Comparison of ENCODE assay signal across 21 mouse cellular contexts in the genomic region with DNA sequence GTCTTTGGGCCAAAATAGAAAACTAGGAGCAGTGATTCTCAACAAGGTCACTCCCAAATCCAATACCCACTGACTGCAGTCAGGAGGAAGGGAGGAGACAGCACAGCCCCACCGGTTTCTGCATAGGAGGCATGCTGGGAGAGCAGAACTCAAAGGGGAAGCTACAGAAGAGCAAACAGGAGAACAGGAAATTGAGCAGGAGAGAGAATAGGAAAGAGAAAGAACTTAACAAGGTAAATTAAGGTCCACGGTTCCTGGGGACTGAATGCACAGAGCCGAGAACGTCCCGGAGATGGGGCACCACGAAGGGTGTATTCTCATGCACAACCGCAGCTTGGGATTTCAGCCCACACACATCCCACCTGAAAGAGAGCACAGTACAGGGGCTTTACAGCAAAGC. TPM values are rescaled to one million over a fixed set of nuclear protein-coding genes. Genes with fewer than 3 reads are reported as not detected.
DNase-seq lines count a peak whose midpoint lies in the region; ATAC-seq and TF ChIP-seq lines count a peak whose summit lies in the region.
"Had no signal": no experiment of that assay in that cellular context is flagged by ENCODE, and none has a peak within 500 bp of the region (broad histone marks: within the 10 kb centered on the region; RNA-seq: fewer than 3 reads in every experiment).

No protein-coding gene starts in this region.

- TF ChIP-seq CTCF in liver, postnatal 0 days (IDR thresholded peaks at IDR 0.05; ENCODE audit: low read depth), result no peak

- no peaks in the 10 kb centered on the region for H3K9me3 ChIP-seq in heart, embryonic 15.5 days (replicated peaks)
- H3K9me3 ChIP-seq in liver, postnatal 0 days (ENCODE audit: low read length), result no peaks in the 10 kb centered on the region
- H3K9me3 ChIP-seq in midbrain, embryonic 16.5 days (replicated peaks; ENCODE audit: control insufficient read depth, low read length, poor library complexity, severe bottlenecking), result no peaks in the 10 kb centered on the region
- H3K9me3 ChIP-seq: embryonic facial prominence, embryonic 12.5 days; forebrain, embryonic 15.5 days; heart, embryonic 10.5 days; hindbrain, embryonic 10.5 days; intestine, embryonic 15.5 days had no signal

- H3K9ac ChIP-seq in heart, embryonic 15.5 days, result no peak overlapping the region
- H3K9ac ChIP-seq in liver, postnatal 0 days (replicated peaks), result no peak overlapping the region
- H3K9ac ChIP-seq in midbrain, embryonic 16.5 days (ENCODE audit: low read depth, low read length), result no peak overlapping the region
- H3K9ac ChIP-seq: embryonic facial prominence, embryonic 12.5 days; forebrain, embryonic 15.5 days; hindbrain, embryonic 14.5 days; intestine, embryonic 15.5 days had no signal

- peak; percentile 54 for DNase-seq in heart, adult 11 months
- DNase-seq in heart, postnatal 4 days, result no peak
- no peak for DNase-seq in heart, adult 9 months (ENCODE audit: low spot score in 2 of 2)
- no peak for DNase-seq in liver, postnatal 0 days
- DNase-seq in liver, result no peak
- DNase-seq in ZHBTc4 (ENCODE audit: low read depth, low spot score), result peak; percentile 51
- DNase-seq: adrenal gland, postnatal 10 days; B cell, adult 2 months; cerebellum, adult 11-12 months; cerebellum, adult 9-10 months; cerebellum, postnatal 25 days; kidney, adult 18-20 months had no signal

- ATAC-seq in heart, embryonic 15.5 days (replicated peaks; ENCODE audit: insufficient number of reproducible peaks, insufficient read depth, low FRiP score, low read depth), result no peak
- no peak for ATAC-seq in liver, postnatal 0 days
- ATAC-seq in midbrain, embryonic 16.5 days, result no peak
- ATAC-seq: CD4-positive, CD25-positive, alpha-beta regulatory T cell, adult 4 months; forebrain, embryonic 15.5 days; intestine, embryonic 15.5 days had no signal

- H3K36me3 ChIP-seq in heart, embryonic 15.5 days, result peaks cover 78% of the 10 kb centered on the region
- H3K36me3 ChIP-seq in liver, postnatal 0 days (replicated peaks; ENCODE audit: insufficient read depth, low read length), result peaks cover 85% of the 10 kb centered on the region
- peaks cover 25% of the 10 kb centered on the region for H3K36me3 ChIP-seq in midbrain, embryonic 16.5 days (ENCODE audit: control insufficient read depth, insufficient read depth, low read length)

- no peak overlapping the region for H3K4me3 ChIP-seq in heart, embryonic 15.5 days
- no peak overlapping the region for H3K4me3 ChIP-seq in liver, postnatal 0 days (ENCODE audit: low read depth, low read length)
- H3K4me3 ChIP-seq in midbrain, embryonic 16.5 days (ENCODE audit: low read depth, low read length), result no peak overlapping the region
- H3K4me3 ChIP-seq: embryonic facial prominence, embryonic 12.5 days; forebrain, embryonic 15.5 days; heart, embryonic 10.5 days; hindbrain, embryonic 10.5 days; intestine, embryonic 15.5 days had no signal

- no peaks in the 10 kb centered on the region for H3K27me3 ChIP-seq in heart, embryonic 15.5 days
- no peaks in the 10 kb centered on the region for H3K27me3 ChIP-seq in liver, postnatal 0 days (ENCODE audit: insufficient read depth, low read length)
- H3K27me3 ChIP-seq in midbrain, embryonic 16.5 days (ENCODE audit: control insufficient read depth, insufficient read depth, low read depth, low read length), result no peaks in the 10 kb centered on the region
- H3K27me3 ChIP-seq: embryonic facial prominence, embryonic 12.5 days; forebrain, embryonic 15.5 days; intestine, embryonic 15.5 days had no signal

- peaks cover 21% of the 10 kb centered on the region for H3K4me1 ChIP-seq in heart, embryonic 15.5 days (replicated peaks)
- H3K4me1 ChIP-seq in liver, postnatal 0 days (ENCODE audit: insufficient read depth), result peaks cover 19% of the 10 kb centered on the region
- H3K4me1 ChIP-seq in midbrain, embryonic 16.5 days (ENCODE audit: control insufficient read depth, insufficient read depth, low read length), result peaks cover 36% of the 10 kb centered on the region

- peak overlapping the region; percentile 36 for H3K27ac ChIP-seq in heart, embryonic 15.5 days
- H3K27ac ChIP-seq in liver, postnatal 0 days (ENCODE audit: low read depth), result 0 out of 2 replicates have a peak overlapping the region, but pooled peaks have one; percentile 34
- H3K27ac ChIP-seq in midbrain, embryonic 16.5 days (ENCODE audit: low read length), result no peak overlapping the region
- H3K27ac ChIP-seq: embryonic facial prominence, embryonic 12.5 days; forebrain, embryonic 15.5 days; heart, embryonic 10.5 days; hindbrain, embryonic 10.5 days; hindbrain, embryonic 14.5 days; intestine, embryonic 15.5 days had no signal

- TF ChIP-seq EP300 in liver, postnatal 0 days (IDR thresholded peaks at IDR 0.05; ENCODE audit: low read depth), result no peak

- WGBS in heart, embryonic 15.5 days, result 84% methylated on average over 7 of the region's 7 CpGs
- 71% methylated on average over 7 of the region's 7 CpGs for WGBS in liver, postnatal 0 days (ENCODE audit: insufficient replicate concordance)
- WGBS in midbrain, embryonic 16.5 days, result 88% methylated on average over 7 of the region's 7 CpGs

- no peak overlapping the region for H3K4me2 ChIP-seq in heart, embryonic 15.5 days
- no peak overlapping the region for H3K4me2 ChIP-seq in liver, postnatal 0 days (ENCODE audit: low read depth, low read length)
- H3K4me2 ChIP-seq in midbrain, embryonic 16.5 days (ENCODE audit: low read length), result no peak overlapping the region
- H3K4me2 ChIP-seq: embryonic facial prominence, embryonic 12.5 days; forebrain, embryonic 15.5 days; hindbrain, embryonic 14.5 days; intestine, embryonic 15.5 days had no signal

RNA-seq across cellular contexts. Expression of a gene that starts 8.5 kb away (rescaled TPM):
- 10 to 100 TPM; 46.1 to 48.4 TPM for total RNA-seq in heart, postnatal 4 days (2021)
- 42.2 and 54.1 TPM in 2 replicates for polyA plus RNA-seq in heart, embryonic 15.5 days (2015; fragmentation: Nextera tagmentation; extraction: Ambion mirVana)
- polyA plus RNA-seq in liver, postnatal 0 days (2015; fragmentation: Nextera tagmentation; extraction: Ambion mirVana), result 15.2 and 17.3 TPM in 2 replicates
- polyA plus RNA-seq in midbrain, embryonic 16.5 days (2015; fragmentation: Nextera tagmentation; extraction: Ambion mirVana), result 78.8 and 87.2 TPM in 2 replicates

RNA-seq across cellular contexts. Expression of a gene that starts 26.2 kb away (rescaled TPM):
- total RNA-seq in heart, postnatal 4 days (2021), result 10 to 100 TPM; 21.8 to 24.1 TPM
- 22.6 and 30.5 TPM in 2 replicates for polyA plus RNA-seq in heart, embryonic 15.5 days (2015; fragmentation: Nextera tagmentation; extraction: Ambion mirVana)
- 8.2 and 13.1 TPM in 2 replicates for polyA plus RNA-seq in liver, postnatal 0 days (2015; fragmentation: Nextera tagmentation; extraction: Ambion mirVana)
- polyA plus RNA-seq in midbrain, embryonic 16.5 days (2015; fragmentation: Nextera tagmentation; extraction: Ambion mirVana), result 19.0 and 21.2 TPM in 2 replicates

RNA-seq across cellular contexts. Expression of a gene that starts 26.2 kb away (rescaled TPM):
- total RNA-seq in heart, postnatal 4 days (2021), result 10 to 100 TPM; 34.0 to 39.3 TPM
- polyA plus RNA-seq in heart, embryonic 15.5 days (2015; fragmentation: Nextera tagmentation; extraction: Ambion mirVana), result 40.2 and 51.1 TPM in 2 replicates
- polyA plus RNA-seq in liver, postnatal 0 days (2015; fragmentation: Nextera tagmentation; extraction: Ambion mirVana), result 14.6 and 16.4 TPM in 2 replicates
- polyA plus RNA-seq in midbrain, embryonic 16.5 days (2015; fragmentation: Nextera tagmentation; extraction: Ambion mirVana), result 60.3 and 67.8 TPM in 2 replicates

RNA-seq across cellular contexts. Expression of a gene that starts 28.9 kb away (rescaled TPM):
- 1 to 10 TPM; 7.5 to 8.3 TPM for total RNA-seq in heart, postnatal 4 days (2021)
- polyA plus RNA-seq in heart, embryonic 15.5 days (2015; fragmentation: Nextera tagmentation; extraction: Ambion mirVana), result 30.8 and 36.3 TPM in 2 replicates
- polyA plus RNA-seq in liver, postnatal 0 days (2015; fragmentation: Nextera tagmentation; extraction: Ambion mirVana), result 14.1 TPM in 2 replicates
- 149 and 164 TPM in 2 replicates for polyA plus RNA-seq in midbrain, embryonic 16.5 days (2015; fragmentation: Nextera tagmentation; extraction: Ambion mirVana)

RNA-seq across cellular contexts. Expression of a gene that starts 53.9 kb away (rescaled TPM):
- total RNA-seq in heart, postnatal 4 days (2021), result 10 to 100 TPM; 31.4 to 31.7 TPM
- polyA plus RNA-seq in heart, embryonic 15.5 days (2015; fragmentation: Nextera tagmentation; extraction: Ambion mirVana), result 33.4 and 41.7 TPM in 2 replicates
- 144 and 154 TPM in 2 replicates for polyA plus RNA-seq in liver, postnatal 0 days (2015; fragmentation: Nextera tagmentation; extraction: Ambion mirVana)
- polyA plus RNA-seq in midbrain, embryonic 16.5 days (2015; fragmentation: Nextera tagmentation; extraction: Ambion mirVana), result 33.3 and 42.5 TPM in 2 replicates

Comparison
In these comparisons a context has a peak if more than half of its experiments do, and no peak if none do; other contexts are left out.
1. DNase-seq: peak in heart, adult 11 months (single experiment) and ZHBTc4 (single experiment); none in heart, postnatal 4 days (single experiment), heart, adult 9 months (0 of 2), liver, postnatal 0 days (single experiment) and liver (single experiment).